ENCODE assay signal across 11 mouse cellular contexts in the genomic region with DNA sequence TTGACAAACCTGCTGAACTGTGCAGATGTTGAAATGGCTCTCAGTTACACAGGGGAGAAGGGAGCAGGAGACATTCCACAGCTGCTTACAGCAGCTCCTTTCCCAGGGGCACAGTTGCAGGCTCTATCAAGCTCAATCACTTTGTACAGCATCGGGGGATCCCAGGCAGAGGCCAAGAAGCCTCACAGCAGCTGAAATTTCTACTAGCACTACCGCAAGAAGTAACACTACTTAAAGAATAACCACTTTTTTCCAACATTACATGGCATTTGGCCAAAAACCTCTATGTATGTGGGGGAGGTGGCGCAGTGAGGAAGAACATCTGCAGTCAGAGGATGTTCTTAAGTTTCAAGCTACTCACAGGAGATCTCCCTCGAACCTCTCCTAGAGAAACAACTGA.
DNase-seq lines count a peak whose midpoint lies in the region; ATAC-seq lines count a peak whose summit lies in the region.
"Had no signal": no experiment of that assay in that cellular context is flagged by ENCODE, and none has a peak within 500 bp of the region (broad histone marks: within the 10 kb centered on the region; RNA-seq: fewer than 3 reads in every experiment).

No protein-coding gene starts in this region.

- H3K36me3 ChIP-seq in kidney, embryonic 15.5 days, result no peaks in the 10 kb centered on the region
- no peaks in the 10 kb centered on the region for H3K36me3 ChIP-seq in embryonic facial prominence, embryonic 12.5 days
- H3K36me3 ChIP-seq in limb, embryonic 13.5 days, result no peaks in the 10 kb centered on the region
- H3K36me3 ChIP-seq in midbrain, embryonic 14.5 days (ENCODE audit: control insufficient read depth, insufficient read depth, low read length), result no peaks in the 10 kb centered on the region
- H3K36me3 ChIP-seq: midbrain, embryonic 15.5 days had no signal

- H3K4me1 ChIP-seq in kidney, embryonic 15.5 days, result peaks cover 17% of the 10 kb centered on the region
- H3K4me1 ChIP-seq in embryonic facial prominence, embryonic 12.5 days, result peaks cover 14% of the 10 kb centered on the region; the same call in 1 of the 2 replicates
- H3K4me1 ChIP-seq in limb, embryonic 13.5 days, result peaks cover 13% of the 10 kb centered on the region
- no peaks in the 10 kb centered on the region for H3K4me1 ChIP-seq in midbrain, embryonic 14.5 days (ENCODE audit: control insufficient read depth, insufficient read depth, low read length)
- H3K4me1 ChIP-seq: midbrain, embryonic 15.5 days had no signal

- no peaks in the 10 kb centered on the region for H3K27me3 ChIP-seq in kidney, embryonic 15.5 days
- no peaks in the 10 kb centered on the region for H3K27me3 ChIP-seq in embryonic facial prominence, embryonic 12.5 days
- no peaks in the 10 kb centered on the region for H3K27me3 ChIP-seq in limb, embryonic 13.5 days
- H3K27me3 ChIP-seq in midbrain, embryonic 14.5 days (ENCODE audit: control insufficient read depth, insufficient read depth, low read length), result no peaks in the 10 kb centered on the region
- H3K27me3 ChIP-seq: midbrain, embryonic 15.5 days; Patski had no signal

- H3K4me3 ChIP-seq in kidney, embryonic 15.5 days (replicated peaks), result no peak overlapping the region
- H3K4me3 ChIP-seq in embryonic facial prominence, embryonic 12.5 days, result no peak overlapping the region
- no peak overlapping the region for H3K4me3 ChIP-seq in limb, embryonic 13.5 days
- no peak overlapping the region for H3K4me3 ChIP-seq in midbrain, embryonic 14.5 days (replicated peaks; ENCODE audit: low read depth, low read length)
- H3K4me3 ChIP-seq: midbrain, embryonic 15.5 days had no signal

- 6% methylated on average over 4 of the region's 4 CpGs for WGBS in kidney, embryonic 15.5 days
- 20% methylated on average over 4 of the region's 4 CpGs for WGBS in embryonic facial prominence, embryonic 12.5 days
- 23% methylated on average over 4 of the region's 4 CpGs for WGBS in limb, embryonic 13.5 days
- WGBS in midbrain, embryonic 14.5 days, result 72% methylated on average over 4 of the region's 4 CpGs

- H3K4me2 ChIP-seq in kidney, embryonic 15.5 days, result no peak overlapping the region
- no peak overlapping the region for H3K4me2 ChIP-seq in embryonic facial prominence, embryonic 12.5 days (replicated peaks)
- peak overlapping the region; percentile 22 for H3K4me2 ChIP-seq in limb, embryonic 13.5 days (replicated peaks)
- H3K4me2 ChIP-seq in midbrain, embryonic 14.5 days (ENCODE audit: low read length), result no peak overlapping the region
- H3K4me2 ChIP-seq: midbrain, embryonic 15.5 days had no signal

- H3K9ac ChIP-seq in kidney, embryonic 15.5 days, result no peak overlapping the region
- H3K9ac ChIP-seq in embryonic facial prominence, embryonic 12.5 days, result no peak overlapping the region
- H3K9ac ChIP-seq in limb, embryonic 13.5 days, result no peak overlapping the region
- no peak overlapping the region for H3K9ac ChIP-seq in midbrain, embryonic 14.5 days (replicated peaks; ENCODE audit: low read length)
- H3K9ac ChIP-seq: midbrain, embryonic 15.5 days had no signal

- peak overlapping the region; percentile 84 for H3K27ac ChIP-seq in kidney, embryonic 15.5 days
- peak overlapping the region; percentile 69; the same call in 1 of the 2 replicates for H3K27ac ChIP-seq in embryonic facial prominence, embryonic 12.5 days
- H3K27ac ChIP-seq in limb, embryonic 13.5 days, result peak overlapping the region; percentile 56; the same call in 1 of the 2 replicates
- H3K27ac ChIP-seq in midbrain, embryonic 14.5 days (replicated peaks; ENCODE audit: low read depth, low read length), result no peak overlapping the region
- H3K27ac ChIP-seq: midbrain, embryonic 15.5 days had no signal

- H3K9me3 ChIP-seq in kidney, embryonic 15.5 days (replicated peaks), result no peaks in the 10 kb centered on the region
- H3K9me3 ChIP-seq in embryonic facial prominence, embryonic 12.5 days, result no peaks in the 10 kb centered on the region
- no peaks in the 10 kb centered on the region for H3K9me3 ChIP-seq in limb, embryonic 13.5 days
- no peaks in the 10 kb centered on the region for H3K9me3 ChIP-seq in midbrain, embryonic 14.5 days (ENCODE audit: control insufficient read depth, low read length)
- H3K9me3 ChIP-seq: midbrain, embryonic 15.5 days had no signal

- no peak for DNase-seq in kidney, postnatal 25 days
- DNase-seq in cerebellum, adult 11 months, result no peak
- no peak for DNase-seq in midbrain, embryonic 14.5 days
- DNase-seq in adrenal gland, adult 8-10 months, result no peak
- DNase-seq: kidney, postnatal 10 days had no signal

- 0 out of 2 replicates have a peak, but pooled peaks have one; percentile 67 for ATAC-seq in kidney, embryonic 15.5 days (replicated peaks; ENCODE audit: low FRiP score)
- ATAC-seq in CD4-positive, CD25-positive, alpha-beta regulatory T cell, adult 4 months, result peak; percentile 43
- peak; percentile 47; the same call in 1 of the 2 replicates for ATAC-seq in embryonic facial prominence, embryonic 12.5 days (ENCODE audit: insufficient number of reproducible peaks, insufficient read depth, low FRiP score, low TSS enrichment)
- ATAC-seq in limb, embryonic 13.5 days (ENCODE audit: low FRiP score, low read depth), result peak; percentile 83
- ATAC-seq in midbrain, embryonic 14.5 days (ENCODE audit: low FRiP score, low TSS enrichment), result no peak
- ATAC-seq: midbrain, embryonic 15.5 days; Patski had no signal
